Mouse (Mus musculus): ENCODE data around the gene Litaf. TPM values are rescaled to one million over a fixed set of nuclear protein-coding genes. Genes with fewer than 3 reads are reported as not detected.
A peak's percentile ranks its signal among the peaks of the same experiment; 100 is the strongest.

Litaf gene
- polyA plus RNA-seq, 1 experiment from 2014 or later = 47.7 TPM

GRCm38 (mm10) chr16:11064341-11064740 is 1.6 kb downstream of the Litaf start:
- Histone ChIP-seq H3K27me3 (replicated peaks) (no peaks in the 10 kb centered on the region), H3K4me2 (replicated peaks) (no peak overlapping the region), H3K9ac (no peak overlapping the region), H3K27ac (no peak overlapping the region), H3K9me3 (no peaks in the 10 kb centered on the region), H3K36me3 (no peaks in the 10 kb centered on the region), H3K4me3 (no peak overlapping the region), H3K4me1 (peaks cover 51% of the 10 kb centered on the region)
- ATAC-seq (ENCODE audit: low FRiP score, low read depth) = no peak
- 95% methylated on average over 4 of the region's 4 CpGs for WGBS

DNA sequence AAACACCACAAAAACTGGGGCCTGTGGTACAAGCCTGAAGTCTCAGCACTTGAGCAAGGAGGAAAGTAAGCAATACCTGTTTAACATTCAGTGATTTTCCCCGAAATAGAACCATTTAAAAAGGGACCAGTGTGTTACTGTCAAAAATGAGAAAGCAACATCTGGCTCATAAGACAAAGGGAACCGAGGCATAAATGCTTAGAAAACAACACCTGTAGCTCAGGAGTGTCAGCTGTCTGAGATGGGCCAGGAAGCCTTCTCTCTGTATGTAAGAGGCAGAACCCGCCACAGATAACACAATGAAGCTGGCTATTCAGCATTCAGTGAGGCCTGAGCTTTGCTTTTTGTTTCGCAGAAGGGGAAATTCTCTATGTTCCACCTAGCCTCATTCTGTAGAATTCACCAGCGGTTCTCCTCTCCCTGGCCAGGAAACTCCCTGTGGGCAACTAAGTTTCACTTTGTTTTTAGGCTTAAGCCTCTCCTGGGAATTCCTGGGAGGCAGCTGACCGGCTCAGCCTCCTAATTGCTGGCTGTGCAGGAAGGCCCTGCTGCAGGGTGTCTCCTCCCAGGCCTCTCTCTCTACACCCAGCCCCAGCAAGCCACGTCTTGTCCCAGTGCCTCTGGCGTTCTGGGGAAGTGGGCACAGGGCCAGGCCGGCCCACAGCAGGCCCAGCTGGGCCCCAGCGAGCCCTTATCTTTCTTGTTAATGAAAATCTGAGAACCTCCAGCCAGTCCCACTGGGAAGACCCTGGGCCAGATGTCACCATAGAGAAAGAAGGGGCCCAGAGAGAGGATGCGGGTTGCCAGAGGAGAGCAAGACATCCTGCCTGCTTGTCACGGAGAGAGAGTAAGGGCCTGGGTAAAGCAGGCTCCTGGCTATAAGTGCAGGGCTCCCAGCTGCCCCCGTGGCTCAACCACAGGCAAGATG is 2.9 kb downstream of the Litaf start:
- no peak overlapping the region for H3K9ac ChIP-seq

GRCm38 (mm10) chr16:11060645-11061044 is 5.3 kb downstream of the Litaf start, which contains the start of gene Snn:
TSS of gene Snn (plus strand) at chr16:11060945.
- Histone ChIP-seq H3K4me1 (peaks cover 28% of the 10 kb centered on the region), H3K9me3 (no peaks in the 10 kb centered on the region), H3K9ac (no peak within 1 kb of the TSS), H3K27me3 (replicated peaks) (no peaks in the 10 kb centered on the region), H3K4me3 (no peak within 1 kb of the TSS), H3K36me3 (no peaks in the 10 kb centered on the region), H3K4me2 (replicated peaks) (no peak within 1 kb of the TSS), H3K27ac (no peak within 1 kb of the TSS)
- WGBS = 82% methylated on average over 4 of the region's 4 CpGs
- no peak for ATAC-seq (ENCODE audit: low FRiP score, low read depth)

More for the DNA sequence above, 2.9 kb downstream of the Litaf start:
- H3K4me3 ChIP-seq = no peak overlapping the region
- H3K27me3 ChIP-seq (replicated peaks) = no peaks in the 10 kb centered on the region
- no peaks in the 10 kb centered on the region for H3K36me3 ChIP-seq
- H3K4me1 ChIP-seq = peaks cover 38% of the 10 kb centered on the region
- 28% methylated on average over 13 of the region's 13 CpGs for WGBS
- peak overlapping the region; percentile 34; the same call in 1 of the 2 replicates for H3K4me2 ChIP-seq (replicated peaks)
- peak overlapping the region; percentile 21; the same call in 1 of the 2 replicates for H3K27ac ChIP-seq
- peak; percentile 25; the same call in 1 of the 2 replicates for ATAC-seq (ENCODE audit: low FRiP score, low read depth)
- no peaks in the 10 kb centered on the region for H3K9me3 ChIP-seq

DNA sequence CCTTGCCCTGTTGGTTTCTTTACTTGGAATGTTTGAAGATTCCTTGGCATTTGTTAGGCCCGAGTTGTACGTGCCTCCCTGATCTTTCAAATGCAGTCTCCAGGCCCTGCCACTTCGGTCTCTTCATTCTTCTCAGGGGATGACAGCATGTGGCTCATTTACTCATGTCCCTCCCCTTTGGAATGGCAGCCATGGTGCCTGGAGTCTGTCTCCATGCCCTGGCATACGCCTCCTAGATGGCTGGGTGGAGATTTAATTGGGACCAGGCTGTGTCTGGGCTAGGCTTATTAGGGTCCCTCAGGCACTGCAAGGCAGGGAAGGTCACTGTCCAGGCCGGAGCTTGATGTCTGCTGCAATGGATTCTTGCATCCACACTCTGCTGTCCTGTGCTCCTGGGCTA is 10.0 kb downstream of the Litaf start:
- Histone ChIP-seq H3K4me1 (no peaks in the 10 kb centered on the region; the same call in 1 of the 2 replicates), H3K36me3 (no peaks in the 10 kb centered on the region), H3K4me2 (replicated peaks) (no peak overlapping the region), H3K27ac (no peak overlapping the region), H3K9me3 (no peaks in the 10 kb centered on the region), H3K27me3 (replicated peaks) (no peaks in the 10 kb centered on the region), H3K4me3 (no peak overlapping the region), H3K9ac (no peak overlapping the region)
- no peak for ATAC-seq (ENCODE audit: low FRiP score, low read depth)
- 80% methylated on average over 5 of the region's 5 CpGs for WGBS

DNA sequence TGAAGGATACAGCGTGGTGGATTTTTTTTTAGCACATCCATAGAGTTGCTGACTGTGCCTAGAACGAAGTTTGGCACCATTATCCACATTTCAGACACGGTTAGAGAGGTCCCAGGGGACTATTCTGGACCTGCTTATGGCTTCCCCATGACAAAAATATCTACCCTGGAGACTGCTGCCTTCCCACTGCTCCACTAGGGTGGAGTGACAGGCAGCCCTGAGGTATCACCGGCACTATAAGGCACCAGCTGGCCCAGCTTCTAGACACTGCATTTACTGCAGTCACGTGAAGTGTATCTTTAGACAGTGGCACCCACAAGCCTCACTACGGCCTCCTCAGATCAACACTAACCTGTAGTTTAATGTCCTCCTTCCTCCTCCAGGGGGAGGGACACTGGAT is 11.1 kb downstream of the Litaf start:
- 87% methylated on average over 6 of the region's 6 CpGs for WGBS

GRCm38 (mm10) chr16:11054409-11054808 is 11.5 kb downstream of the Litaf start:
- no peak for ATAC-seq (ENCODE audit: low FRiP score, low read depth)
- no peak overlapping the region for H3K4me3 ChIP-seq
- no peaks in the 10 kb centered on the region; the same call in 1 of the 2 replicates for H3K4me1 ChIP-seq
- H3K27me3 ChIP-seq (replicated peaks) = no peaks in the 10 kb centered on the region
- H3K9me3 ChIP-seq = no peaks in the 10 kb centered on the region
- H3K36me3 ChIP-seq = no peaks in the 10 kb centered on the region
- WGBS = 70% methylated on average over 6 of the region's 6 CpGs
- H3K9ac ChIP-seq = no peak overlapping the region
- no peak overlapping the region for H3K27ac ChIP-seq
- no peak overlapping the region for H3K4me2 ChIP-seq (replicated peaks)

More for the DNA sequence above, 11.1 kb downstream of the Litaf start:
- no peaks in the 10 kb centered on the region for H3K9me3 ChIP-seq
- no peaks in the 10 kb centered on the region for H3K27me3 ChIP-seq (replicated peaks)
- no peak for ATAC-seq (ENCODE audit: low FRiP score, low read depth)
- H3K27ac ChIP-seq = no peak overlapping the region
- H3K9ac ChIP-seq = no peak overlapping the region
- no peaks in the 10 kb centered on the region; the same call in 1 of the 2 replicates for H3K4me1 ChIP-seq
- H3K4me2 ChIP-seq (replicated peaks) = no peak overlapping the region
- H3K36me3 ChIP-seq = no peaks in the 10 kb centered on the region
- H3K4me3 ChIP-seq = no peak overlapping the region

DNA sequence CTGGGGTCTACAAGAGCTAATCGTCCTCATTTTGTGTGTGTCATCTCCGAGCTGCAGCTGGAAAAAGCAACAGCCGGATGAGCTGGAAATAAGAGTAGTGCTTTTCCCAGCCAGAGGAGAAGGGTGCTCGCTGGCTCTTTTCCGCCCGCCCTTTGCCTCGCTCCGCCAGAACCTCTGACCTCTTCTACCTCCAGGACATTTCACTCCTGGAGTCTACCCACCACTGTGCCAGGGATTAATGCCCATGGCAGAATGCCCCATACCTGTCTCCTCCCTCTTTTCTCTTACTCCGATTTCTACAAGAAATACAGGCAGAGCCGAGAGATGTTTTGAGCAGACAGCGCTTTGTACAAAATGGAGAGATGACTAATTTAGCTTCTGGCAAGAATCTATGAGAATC is 14.8 kb downstream of the Litaf start:
- H3K4me2 ChIP-seq (replicated peaks) = no peak overlapping the region
- H3K27me3 ChIP-seq (replicated peaks) = no peaks in the 10 kb centered on the region
- WGBS = 93% methylated on average over 11 of the region's 11 CpGs
- no peak for ATAC-seq (ENCODE audit: low FRiP score, low read depth)
- H3K36me3 ChIP-seq = no peaks in the 10 kb centered on the region
- no peaks in the 10 kb centered on the region; the same call in 1 of the 2 replicates for H3K4me1 ChIP-seq
- H3K9me3 ChIP-seq = no peaks in the 10 kb centered on the region
- no peak overlapping the region for H3K27ac ChIP-seq
- no peak overlapping the region for H3K4me3 ChIP-seq
- no peak overlapping the region for H3K9ac ChIP-seq

DNA sequence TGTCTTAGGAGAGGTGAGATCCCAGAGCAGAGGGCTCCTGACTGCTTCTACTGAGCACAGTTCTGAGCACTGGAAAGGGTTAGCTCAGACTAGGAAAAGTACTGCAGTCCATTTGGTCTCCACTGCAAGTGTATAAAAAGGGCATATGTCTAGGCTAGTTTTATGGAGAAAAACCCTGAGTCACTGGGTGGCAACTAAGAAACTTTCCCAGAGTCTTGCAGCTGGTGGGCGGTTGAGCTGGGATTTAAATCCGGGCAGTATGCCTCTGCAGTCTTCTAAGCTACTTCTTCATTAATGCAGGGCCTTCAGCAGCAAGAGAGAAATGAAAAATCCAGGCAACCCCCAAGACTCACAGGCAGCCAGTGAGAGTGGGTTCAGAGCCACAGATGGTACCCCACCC is 15.7 kb downstream of the Litaf start:
- Histone ChIP-seq H3K27me3 (replicated peaks) (no peaks in the 10 kb centered on the region), H3K36me3 (no peaks in the 10 kb centered on the region), H3K9ac (no peak overlapping the region), H3K4me1 (no peaks in the 10 kb centered on the region), H3K4me3 (no peak overlapping the region), H3K27ac (no peak overlapping the region), H3K4me2 (replicated peaks) (no peak overlapping the region), H3K9me3 (no peaks in the 10 kb centered on the region)
- WGBS = 84% methylated on average over 2 of the region's 2 CpGs
- no peak for ATAC-seq (ENCODE audit: low FRiP score, low read depth)

DNA sequence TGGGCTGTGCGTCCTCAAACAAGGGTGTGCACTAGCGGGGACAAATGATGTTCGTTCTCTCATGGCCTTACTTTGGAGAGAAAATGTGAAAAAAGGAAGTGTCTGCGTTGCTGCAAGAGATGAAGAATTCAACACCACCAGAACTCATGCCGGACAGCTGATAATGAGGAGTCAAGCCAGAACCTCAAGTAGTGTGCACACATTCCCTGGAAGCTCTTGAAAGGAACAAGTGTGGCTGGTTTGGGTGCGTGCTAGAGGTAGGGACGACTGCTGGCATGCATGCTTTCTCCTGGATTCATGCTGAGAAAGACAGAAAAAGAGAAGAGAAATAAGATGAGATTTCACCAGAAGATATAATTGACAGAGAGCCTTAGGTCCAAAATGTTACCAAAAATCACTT is 18.8 kb downstream of the Litaf start:
- Histone ChIP-seq H3K27me3 (replicated peaks) (no peaks in the 10 kb centered on the region), H3K9ac (no peak overlapping the region), H3K9me3 (no peaks in the 10 kb centered on the region), H3K4me1 (no peaks in the 10 kb centered on the region), H3K4me3 (no peak overlapping the region), H3K36me3 (no peaks in the 10 kb centered on the region), H3K4me2 (replicated peaks) (no peak overlapping the region), H3K27ac (no peak overlapping the region)
- WGBS = 87% methylated on average over 7 of the region's 7 CpGs
- ATAC-seq (ENCODE audit: low FRiP score, low read depth) = no peak

- no peak overlapping the region for H3K9ac ChIP-seq
- H3K4me1 ChIP-seq = no peaks in the 10 kb centered on the region
- H3K36me3 ChIP-seq = no peaks in the 10 kb centered on the region
- no peak overlapping the region for H3K4me2 ChIP-seq (replicated peaks)
- H3K27me3 ChIP-seq (replicated peaks) = no peaks in the 10 kb centered on the region
- no peak for ATAC-seq (ENCODE audit: low FRiP score, low read depth)
- H3K27ac ChIP-seq = no peak overlapping the region
- H3K4me3 ChIP-seq = no peak overlapping the region
- H3K9me3 ChIP-seq = no peaks in the 10 kb centered on the region
- WGBS = 80% methylated on average over 7 of the region's 7 CpGs
Observed at GRCm38 (mm10) chr16:11046437-11046836, 19.5 kb downstream of the Litaf start.

- Histone ChIP-seq H3K4me2 (replicated peaks) (no peak overlapping the region), H3K9ac (no peak overlapping the region), H3K36me3 (no peaks in the 10 kb centered on the region), H3K9me3 (no peaks in the 10 kb centered on the region), H3K4me3 (no peak overlapping the region), H3K27ac (no peak overlapping the region), H3K4me1 (no peaks in the 10 kb centered on the region), H3K27me3 (replicated peaks) (no peaks in the 10 kb centered on the region)
- 88% methylated on average over 5 of the region's 5 CpGs for WGBS
- ATAC-seq (ENCODE audit: low FRiP score, low read depth) = no peak
Observed at GRCm38 (mm10) chr16:11043239-11043638, 22.7 kb downstream of the Litaf start.

DNA sequence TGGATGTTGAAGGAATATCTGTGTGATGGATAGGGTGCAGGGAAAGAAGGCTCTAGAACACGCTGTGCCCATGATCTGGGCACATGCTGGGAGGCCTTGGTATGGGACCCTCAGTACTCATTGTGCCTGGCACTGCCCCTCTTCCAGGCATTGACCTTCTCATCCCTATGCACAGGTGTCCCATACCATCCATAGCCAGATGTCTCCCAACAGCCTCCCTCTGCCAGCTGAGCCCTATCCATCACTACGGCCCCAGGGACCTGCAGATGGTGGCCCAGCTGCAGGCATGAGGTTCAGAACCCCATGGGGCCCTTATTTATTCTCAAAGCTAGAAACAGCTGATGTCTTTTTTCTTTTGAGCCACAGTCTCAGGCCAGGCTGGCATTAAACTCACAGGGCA is 25.4 kb downstream of the Litaf start:
- Histone ChIP-seq H3K4me2 (replicated peaks) (no peak overlapping the region), H3K36me3 (no peaks in the 10 kb centered on the region), H3K27me3 (replicated peaks) (no peaks in the 10 kb centered on the region), H3K4me1 (no peaks in the 10 kb centered on the region), H3K9me3 (no peaks in the 10 kb centered on the region), H3K4me3 (no peak overlapping the region), H3K9ac (no peak overlapping the region), H3K27ac (no peak overlapping the region)
- 60% methylated on average over 2 of the region's 2 CpGs for WGBS
- 0 out of 2 replicates have a peak, but pooled peaks have one; percentile 70 for ATAC-seq (ENCODE audit: low FRiP score, low read depth)
